Mouse (Mus musculus) stomach, postnatal 0 days (tissue): ENCODE data around the gene Btbd19.

Source experiments
- CTCF ChIP-seq: IDR thresholded peaks from 2 replicates; pipeline ENCODE4 v1.5.1; 2016; ENCODE audit warnings: antibody characterized with exemption, low read depth, mild to moderate bottlenecking, moderate library complexity
- EP300 ChIP-seq: optimal IDR thresholded peaks from 2 replicates; pipeline ENCODE3; 2016; ENCODE audit warnings: antibody characterized with exemption

- TF ChIP-seq CTCF (no peak; the same call in 1 of the 2 replicates), EP300 (no peak)
These were observed 567 bp upstream of the Btbd19 start for GRCm38 (mm10) chr4:117125910-117126674.
